ENCODE assay signal across 10 mouse cellular contexts in genomic region chr4:137473701-137474388, GRCm38 (mm10). TPM values are rescaled to one million over a fixed set of nuclear protein-coding genes. Genes with fewer than 3 reads are reported as not detected.
DNase-seq lines count a peak whose midpoint lies in the region; ATAC-seq lines count a peak whose summit lies in the region.
"Had no signal": no experiment of that assay in that cellular context is flagged by ENCODE, and none has a peak within 500 bp of the region (broad histone marks: within the 10 kb centered on the region; RNA-seq: fewer than 3 reads in every experiment).

No protein-coding gene starts in this region.

- no peaks in the 10 kb centered on the region for H3K9me3 ChIP-seq in kidney, embryonic 16.5 days (ENCODE audit: low read length)
- no peaks in the 10 kb centered on the region for H3K9me3 ChIP-seq in heart, embryonic 12.5 days (replicated peaks)
- no peaks in the 10 kb centered on the region for H3K9me3 ChIP-seq in midbrain, embryonic 11.5 days (ENCODE audit: control insufficient read depth, low read length)
- no peaks in the 10 kb centered on the region for H3K9me3 ChIP-seq in hindbrain, embryonic 14.5 days (ENCODE audit: control insufficient read depth, low read length)
- H3K9me3 ChIP-seq: hindbrain, embryonic 12.5 days had no signal

- no peaks in the 10 kb centered on the region for H3K36me3 ChIP-seq in kidney, embryonic 16.5 days (ENCODE audit: insufficient read depth, low read length)
- peaks cover 10% of the 10 kb centered on the region for H3K36me3 ChIP-seq in heart, embryonic 12.5 days
- H3K36me3 ChIP-seq in midbrain, embryonic 11.5 days (ENCODE audit: control insufficient read depth, insufficient read depth, low read length) = no peaks in the 10 kb centered on the region
- no peaks in the 10 kb centered on the region for H3K36me3 ChIP-seq in hindbrain, embryonic 14.5 days (replicated peaks; ENCODE audit: control insufficient read depth, insufficient read depth)
- H3K36me3 ChIP-seq: hindbrain, embryonic 12.5 days had no signal

- peaks cover 97% of the 10 kb centered on the region for H3K4me1 ChIP-seq in kidney, embryonic 16.5 days (ENCODE audit: insufficient read depth, low read length)
- peaks cover 90% of the 10 kb centered on the region for H3K4me1 ChIP-seq in heart, embryonic 12.5 days (replicated peaks)
- peaks cover 25% of the 10 kb centered on the region for H3K4me1 ChIP-seq in midbrain, embryonic 11.5 days (ENCODE audit: control insufficient read depth, insufficient read depth, low read length)
- peaks cover 20% of the 10 kb centered on the region; the same call in 1 of the 2 replicates for H3K4me1 ChIP-seq in hindbrain, embryonic 14.5 days (replicated peaks; ENCODE audit: control insufficient read depth, insufficient read depth, low read length)

- peak overlapping the region; percentile 45 for H3K9ac ChIP-seq in kidney, embryonic 16.5 days (replicated peaks; ENCODE audit: low read length)
- H3K9ac ChIP-seq in heart, embryonic 12.5 days = peak overlapping the region; percentile 64
- H3K9ac ChIP-seq in midbrain, embryonic 11.5 days (ENCODE audit: low read length) = no peak overlapping the region
- no peak overlapping the region for H3K9ac ChIP-seq in hindbrain, embryonic 14.5 days
- H3K9ac ChIP-seq: hindbrain, embryonic 12.5 days had no signal

- no peaks in the 10 kb centered on the region for H3K27me3 ChIP-seq in kidney, embryonic 16.5 days (ENCODE audit: insufficient read depth, low read length)
- no peaks in the 10 kb centered on the region for H3K27me3 ChIP-seq in heart, embryonic 12.5 days (replicated peaks)
- H3K27me3 ChIP-seq in midbrain, embryonic 11.5 days (ENCODE audit: control insufficient read depth, insufficient read depth, low read length) = 0 out of 2 replicates have a peak, but pooled peaks cover 2% of the 10 kb centered on the region
- no peaks in the 10 kb centered on the region for H3K27me3 ChIP-seq in hindbrain, embryonic 14.5 days (ENCODE audit: control insufficient read depth, insufficient read depth, low read length)

- 52% methylated on average over 17 of the region's 18 CpGs for whole genome bisulfite sequencing in kidney, embryonic 16.5 days
- WGBS in heart, embryonic 12.5 days = 24% methylated on average over 18 of the region's 18 CpGs
- 85% methylated on average over 18 of the region's 18 CpGs for WGBS in midbrain, embryonic 11.5 days
- WGBS in hindbrain, embryonic 14.5 days = 80% methylated on average over 18 of the region's 18 CpGs

- no peak for DNase-seq in kidney, postnatal 36 days
- DNase-seq in adrenal gland, postnatal 10 days = peak; percentile 74
- DNase-seq in lung, postnatal 10 days = peak; percentile 56
- DNase-seq in midbrain, embryonic 11.5 days (ENCODE audit: low spot score, missing footprints) = no peak
- DNase-seq in hindbrain, embryonic 14.5 days (ENCODE audit: low spot score) = no peak
- DNase-seq: thymus, adult 2 months had no signal

- H3K4me2 ChIP-seq in kidney, embryonic 16.5 days (replicated peaks; ENCODE audit: low read depth, low read length) = peak overlapping the region; percentile 4; the same call in 1 of the 2 replicates
- peak overlapping the region; percentile 63 for H3K4me2 ChIP-seq in heart, embryonic 12.5 days
- H3K4me2 ChIP-seq in midbrain, embryonic 11.5 days = no peak overlapping the region
- H3K4me2 ChIP-seq in hindbrain, embryonic 14.5 days (replicated peaks) = no peak overlapping the region
- H3K4me2 ChIP-seq: hindbrain, embryonic 12.5 days had no signal

- H3K27ac ChIP-seq in kidney, embryonic 16.5 days (ENCODE audit: low read length) = peak overlapping the region; percentile 70
- H3K27ac ChIP-seq in heart, embryonic 12.5 days (ENCODE audit: poor library complexity, severe bottlenecking) = peak overlapping the region; percentile 92
- no peak overlapping the region for H3K27ac ChIP-seq in midbrain, embryonic 11.5 days (ENCODE audit: low read depth, low read length)
- no peak overlapping the region for H3K27ac ChIP-seq in hindbrain, embryonic 14.5 days
- H3K27ac ChIP-seq: hindbrain, embryonic 12.5 days had no signal

- no peak overlapping the region for H3K4me3 ChIP-seq in kidney, embryonic 16.5 days (ENCODE audit: low read length)
- H3K4me3 ChIP-seq in heart, embryonic 12.5 days = peak overlapping the region; percentile 10; the same call in 1 of the 2 replicates
- no peak overlapping the region for H3K4me3 ChIP-seq in midbrain, embryonic 11.5 days (ENCODE audit: low read depth, low read length)
- no peak overlapping the region for H3K4me3 ChIP-seq in hindbrain, embryonic 14.5 days (replicated peaks; ENCODE audit: low read length)
- H3K4me3 ChIP-seq: hindbrain, embryonic 12.5 days had no signal

- ATAC-seq in kidney, embryonic 16.5 days (ENCODE audit: low FRiP score, low TSS enrichment) = no peak
- no peak for ATAC-seq in heart, embryonic 12.5 days (ENCODE audit: insufficient number of reproducible peaks, low FRiP score)
- no peak for ATAC-seq in midbrain, embryonic 11.5 days (ENCODE audit: low FRiP score)
- no peak for ATAC-seq in monocyte, adult 5-6 weeks (replicated peaks; ENCODE audit: insufficient number of reproducible peaks, low FRiP score, low TSS enrichment, poor library complexity, severe bottlenecking)
- ATAC-seq in hindbrain, embryonic 14.5 days (ENCODE audit: low FRiP score) = no peak

RNA-seq across cellular contexts. Expression of gene Hspg2, which starts 5.3 kb away (rescaled TPM):
- polyA plus RNA-seq in kidney, embryonic 16.5 days (2015; fragmentation: Nextera tagmentation; extraction: Ambion mirVana) = 39.6 and 41.7 TPM in 2 replicates
- total RNA-seq in adrenal gland, postnatal 10 days (2021) = 100 to 1,000 TPM; 191 to 264 TPM
- polyA plus RNA-seq in heart, embryonic 12.5 days (2016; fragmentation: Nextera tagmentation; extraction: Ambion mirVana) = 51.8 and 61.5 TPM in 2 replicates
- 9.6 and 11.2 TPM in 2 replicates for polyA plus RNA-seq in midbrain, embryonic 11.5 days (2014; fragmentation: Nextera tagmentation; extraction: Ambion mirVana)
- total RNA-seq in monocyte, adult 5-6 weeks (2017) = under 0.01 TPM in 1 of 3 replicates, not detected in the others
- 8.7 and 10.7 TPM in 2 replicates for polyA plus RNA-seq in hindbrain, embryonic 14.5 days (2014; fragmentation: Nextera tagmentation; extraction: Ambion mirVana)

RNA-seq across cellular contexts. Expression of gene 1700013G24Rik, which starts 20.8 kb away (rescaled TPM):
- polyA plus RNA-seq in kidney, embryonic 16.5 days (2015; fragmentation: Nextera tagmentation; extraction: Ambion mirVana) = not detected in 2 replicates
- total RNA-seq in adrenal gland, postnatal 10 days (2021) = not detected
- not detected in 2 replicates for polyA plus RNA-seq in heart, embryonic 12.5 days (2016; fragmentation: Nextera tagmentation; extraction: Ambion mirVana)
- polyA plus RNA-seq in midbrain, embryonic 11.5 days (2014; fragmentation: Nextera tagmentation; extraction: Ambion mirVana) = not detected in 2 replicates
- not detected in 3 replicates for total RNA-seq in monocyte, adult 5-6 weeks (2017)
- not detected in 2 replicates for polyA plus RNA-seq in hindbrain, embryonic 14.5 days (2014; fragmentation: Nextera tagmentation; extraction: Ambion mirVana)
- polyA plus RNA-seq: hindbrain, embryonic 12.5 days had no signal

RNA-seq across cellular contexts. Expression of gene Cela3b, which starts 43.5 kb away (rescaled TPM):
- polyA plus RNA-seq in kidney, embryonic 16.5 days (2015; fragmentation: Nextera tagmentation; extraction: Ambion mirVana) = not detected in 2 replicates
- total RNA-seq in adrenal gland, postnatal 10 days (2021) = not detected
- not detected in 2 replicates for polyA plus RNA-seq in heart, embryonic 12.5 days (2016; fragmentation: Nextera tagmentation; extraction: Ambion mirVana)
- not detected in 2 replicates for polyA plus RNA-seq in midbrain, embryonic 11.5 days (2014; fragmentation: Nextera tagmentation; extraction: Ambion mirVana)
- not detected in 3 replicates for total RNA-seq in monocyte, adult 5-6 weeks (2017)
- polyA plus RNA-seq in hindbrain, embryonic 14.5 days (2014; fragmentation: Nextera tagmentation; extraction: Ambion mirVana) = not detected in 2 replicates
- polyA plus RNA-seq: hindbrain, embryonic 12.5 days had no signal

Comparison
In these comparisons a context has a peak if more than half of its experiments do, and no peak if none do; other contexts are left out.
1. H3K27ac ChIP-seq: peak in kidney, embryonic 16.5 days (single experiment) and heart, embryonic 12.5 days (single experiment); none in midbrain, embryonic 11.5 days (single experiment) and hindbrain, embryonic 14.5 days (single experiment).
2. H3K4me2 ChIP-seq: peak in kidney, embryonic 16.5 days (single experiment) and heart, embryonic 12.5 days (single experiment); none in midbrain, embryonic 11.5 days (single experiment) and hindbrain, embryonic 14.5 days (single experiment).
3. H3K9ac ChIP-seq: peak in kidney, embryonic 16.5 days (single experiment) and heart, embryonic 12.5 days (single experiment); none in midbrain, embryonic 11.5 days (single experiment) and hindbrain, embryonic 14.5 days (single experiment).
4. DNase-seq: peak in adrenal gland, postnatal 10 days (single experiment) and lung, postnatal 10 days (single experiment); none in kidney, postnatal 36 days (0 of 2), midbrain, embryonic 11.5 days (single experiment) and hindbrain, embryonic 14.5 days (single experiment).